Mouse (Mus musculus) spleen, adult 2 months (tissue): ENCODE measurements around the gene Hist1h4h.

Source experiments
- CTCF ChIP-seq: fragments of 200-500 bp; IDR thresholded peaks from 2 replicates; pipeline ENCODE4 v1.5.1; 2011; ENCODE audit warnings: mild to moderate bottlenecking, inconsistent platforms; ENCODE audit not compliant: insufficient read depth, insufficient read length, insufficient replicate concordance; ENCODE audit errors: extremely low read depth
- POLR2A ChIP-seq: fragments of 200-500 bp; IDR thresholded peaks from 2 replicates; pipeline ENCODE4 v1.6.1; 2011; ENCODE audit warnings: low read depth, low read length, inconsistent platforms

DNA sequence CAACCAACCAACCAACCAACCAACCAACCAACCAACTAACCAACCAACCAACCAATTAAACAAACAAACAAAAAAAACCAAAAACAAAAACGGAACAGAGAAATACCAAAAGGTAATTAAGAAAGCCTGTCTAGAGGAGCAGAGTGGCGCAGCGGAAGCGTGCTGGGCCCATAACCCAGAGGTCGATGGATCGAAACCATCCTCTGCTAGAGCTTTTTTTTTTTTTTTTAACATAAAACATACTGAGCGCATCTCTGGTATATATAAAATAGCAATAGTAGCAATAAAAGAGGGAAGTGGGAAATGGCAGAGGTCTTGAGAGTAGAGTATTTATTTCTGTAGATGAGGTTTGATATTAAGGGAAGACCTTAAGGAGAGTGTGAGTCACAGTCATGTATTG, 30.9 kb upstream of the Hist1h4h start:
- no peak for TF ChIP-seq CTCF
- TF ChIP-seq POLR2A: no peak
